Mouse (Mus musculus) thymus, postnatal 10 days (tissue): ENCODE measurements around the gene Lsm6.

ENCODE experiments used
- DNase-seq, 2 experiments: peaks; one replicate each; pipeline ENCODE4 v3.0.0; 2021; ENCODE audit warnings: low spot score in 2 of 2

Lsm6 gene

DNA sequence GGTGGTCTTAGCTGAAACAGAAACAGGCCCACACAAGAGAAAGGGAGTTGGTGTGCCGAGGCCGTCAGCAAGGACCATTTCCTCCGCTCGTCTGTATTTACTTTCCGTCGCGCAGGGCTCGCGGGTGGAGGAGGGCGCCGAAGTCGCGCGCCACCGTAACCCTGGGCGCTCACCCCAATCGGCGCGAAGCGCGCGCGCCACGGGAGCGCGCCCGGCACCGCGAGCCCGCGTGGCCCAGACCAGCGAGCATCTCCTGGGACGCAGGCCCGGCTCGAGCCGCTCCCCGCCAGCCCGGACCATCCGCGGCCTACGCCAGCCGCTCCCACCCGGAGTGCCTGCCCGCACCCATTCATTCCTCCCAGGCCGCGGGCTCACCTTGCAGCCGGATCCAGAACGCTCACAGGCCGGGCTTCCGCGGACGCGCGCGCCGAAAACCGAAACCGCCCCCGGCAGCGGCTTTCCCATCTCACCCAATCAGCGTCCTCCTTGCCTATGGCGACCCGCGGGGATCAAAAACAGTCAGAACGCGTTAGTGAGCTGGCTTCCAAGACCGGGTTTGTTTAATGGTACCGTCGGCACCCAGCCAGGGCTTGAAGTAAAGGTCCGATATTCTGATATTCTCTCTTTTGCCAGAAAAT lies at the start of gene Lsm6:
TSS of gene Lsm6 (minus strand) at position 468 of the 638 bp plus-strand sequence.
- DNase-seq: peak; percentile 96 to 99

DNA sequence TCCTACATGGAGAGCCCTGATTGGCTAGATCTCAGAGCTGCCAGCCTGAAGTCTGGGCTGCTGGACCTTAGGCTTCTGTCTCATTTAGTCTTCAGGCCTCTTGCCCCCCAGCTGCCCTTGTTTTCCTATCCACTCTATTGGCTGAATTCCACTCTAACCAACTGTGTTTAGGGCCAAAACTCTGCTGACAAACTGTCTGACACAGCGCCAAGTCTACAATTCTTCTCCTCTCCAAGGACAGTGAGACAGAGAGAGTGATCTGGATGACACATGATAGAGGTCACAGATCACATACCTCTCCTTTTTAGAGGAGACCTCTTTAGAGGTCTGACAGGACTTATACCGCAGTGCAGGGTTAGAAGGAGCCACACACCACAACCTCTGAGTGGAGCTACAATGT lies 46.1 kb upstream of the Lsm6 start:
- no peak for DNase-seq

DNA sequence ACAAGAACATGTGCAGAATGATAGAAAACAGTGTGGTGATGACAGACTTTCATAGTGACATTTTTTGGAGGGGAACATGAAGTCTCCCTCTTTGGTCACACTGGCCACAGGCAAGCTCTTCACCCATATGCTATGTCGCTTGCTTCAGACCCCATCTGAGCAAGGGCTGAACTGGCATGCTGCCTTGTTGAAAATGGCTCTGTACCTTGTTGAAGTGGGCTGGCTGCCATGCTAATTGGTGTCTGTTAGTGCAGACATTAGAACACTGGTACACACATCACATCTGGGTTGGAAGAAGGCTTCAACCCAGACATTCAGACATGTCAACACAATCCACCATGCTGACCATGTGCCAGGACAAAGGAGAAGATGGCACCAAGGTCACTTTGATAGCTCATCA lies 42.1 kb upstream of the Lsm6 start:
- DNase-seq: no peak

DNA sequence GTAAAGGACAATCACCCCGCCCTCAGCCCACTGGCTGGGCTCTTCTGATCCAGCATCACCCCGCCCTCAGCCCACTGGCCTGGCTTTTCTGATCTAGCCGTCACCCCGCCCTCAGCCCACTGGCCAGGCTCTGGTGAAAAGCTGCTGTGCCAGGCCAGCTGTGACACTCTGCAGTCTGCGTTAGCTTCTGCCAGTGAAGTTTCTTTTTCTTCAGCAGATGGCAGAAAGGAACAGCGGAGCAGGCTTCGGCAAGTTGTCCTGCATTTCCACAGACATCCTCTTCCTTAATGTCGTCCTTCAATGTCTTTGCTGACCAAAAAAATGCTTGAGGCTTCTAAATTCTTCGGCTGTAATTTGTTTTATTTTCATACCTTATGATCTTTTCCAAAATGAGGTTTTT lies 41.1 kb upstream of the Lsm6 start:
- DNase-seq: no peak

DNA sequence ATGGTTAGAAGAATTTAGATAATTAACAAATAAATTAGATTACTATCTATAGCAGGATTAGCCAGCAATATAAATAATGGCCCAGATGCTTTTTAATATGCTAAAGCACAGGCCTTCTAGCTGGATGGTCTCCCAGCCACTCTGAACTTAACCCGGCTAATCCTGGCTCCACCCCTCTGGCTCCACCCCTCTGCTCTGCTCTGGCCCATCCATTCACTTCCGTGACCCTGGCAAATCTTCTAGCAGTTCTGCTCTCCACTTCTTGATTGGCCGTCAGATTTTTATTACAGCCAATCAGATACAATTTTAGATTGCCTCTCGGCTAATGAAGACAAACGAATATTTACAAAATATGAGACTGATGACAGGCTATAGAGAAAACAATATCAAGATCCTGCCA lies 39.8 kb upstream of the Lsm6 start:
- DNase-seq: no peak

DNA sequence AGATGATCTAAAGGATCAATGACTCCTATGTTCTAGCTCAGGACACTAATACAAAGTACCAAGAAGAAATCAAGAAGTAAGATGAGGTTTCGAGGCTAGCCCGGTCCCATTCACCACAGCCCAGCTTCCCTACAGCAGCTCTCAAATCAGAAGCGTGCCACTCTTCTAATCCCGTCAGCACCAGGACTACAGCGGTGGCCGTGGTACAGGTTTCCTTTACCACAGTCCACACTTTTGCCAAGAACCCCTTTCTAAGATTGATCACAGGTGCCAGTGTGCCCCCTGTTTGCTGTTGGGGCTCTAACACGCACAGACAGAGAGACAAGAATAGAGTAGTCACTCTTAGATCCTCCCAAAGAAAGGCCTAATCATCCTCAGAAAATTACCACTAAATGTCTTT lies 36.5 kb upstream of the Lsm6 start:
- no peak for DNase-seq

DNA sequence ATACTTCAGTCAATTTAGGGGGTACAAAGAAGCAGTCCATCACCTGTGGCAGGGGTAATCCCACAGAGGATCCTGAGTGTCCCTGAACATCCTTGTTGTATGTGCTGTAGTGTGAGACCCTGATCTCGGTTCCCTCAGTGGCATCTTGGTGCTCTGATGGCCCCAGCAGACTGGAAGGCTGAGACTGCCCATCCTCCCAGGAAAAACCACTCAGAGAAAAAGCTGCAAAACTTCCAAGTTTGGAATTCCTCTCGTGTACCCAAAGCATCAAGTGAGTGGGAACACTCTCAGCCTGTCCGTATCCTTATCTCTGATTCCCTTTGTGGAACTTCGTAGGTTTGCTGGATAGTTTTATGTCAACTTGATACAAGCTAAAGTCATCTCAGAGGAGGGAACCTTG lies 31.3 kb upstream of the Lsm6 start:
- DNase-seq: no peak

DNA sequence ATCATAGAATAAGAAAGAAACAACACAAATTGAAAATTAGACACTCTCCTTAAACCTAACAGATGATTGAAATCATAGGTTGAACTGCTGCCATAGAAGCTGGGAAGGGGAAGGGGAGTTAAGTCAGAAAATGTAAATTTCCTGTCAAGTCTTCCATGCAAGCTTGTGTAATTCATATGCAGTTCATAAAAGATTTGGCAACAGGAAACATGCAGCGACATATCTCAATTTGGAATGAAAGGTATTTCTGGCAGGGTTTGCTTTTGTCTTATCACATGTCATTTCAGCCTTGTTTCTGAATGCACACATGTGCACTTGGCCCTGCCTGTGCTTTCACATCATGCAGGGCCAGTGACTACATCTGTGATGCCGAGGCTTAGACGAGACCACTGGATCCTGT lies 26.3 kb upstream of the Lsm6 start:
- no peak for DNase-seq

DNA sequence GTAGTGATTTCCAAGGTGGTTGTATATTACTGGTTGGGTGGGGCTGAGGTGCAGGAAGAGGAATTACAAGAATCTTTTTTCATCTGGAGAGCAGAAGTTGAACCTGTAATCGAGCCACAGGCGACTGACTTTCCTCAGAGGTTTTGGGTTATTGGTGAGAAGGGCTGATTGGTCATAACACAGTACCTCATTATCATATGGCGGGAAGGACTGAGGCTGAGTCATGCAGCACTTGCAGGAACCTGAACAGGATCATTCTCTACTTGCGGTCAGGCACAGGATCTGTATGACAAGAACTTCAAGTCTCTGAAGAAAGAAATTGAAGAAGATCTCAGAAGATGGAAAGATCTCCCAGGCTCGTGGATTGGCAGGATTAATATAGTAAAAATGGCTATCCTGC lies 23.6 kb upstream of the Lsm6 start:
- no peak for DNase-seq

DNA sequence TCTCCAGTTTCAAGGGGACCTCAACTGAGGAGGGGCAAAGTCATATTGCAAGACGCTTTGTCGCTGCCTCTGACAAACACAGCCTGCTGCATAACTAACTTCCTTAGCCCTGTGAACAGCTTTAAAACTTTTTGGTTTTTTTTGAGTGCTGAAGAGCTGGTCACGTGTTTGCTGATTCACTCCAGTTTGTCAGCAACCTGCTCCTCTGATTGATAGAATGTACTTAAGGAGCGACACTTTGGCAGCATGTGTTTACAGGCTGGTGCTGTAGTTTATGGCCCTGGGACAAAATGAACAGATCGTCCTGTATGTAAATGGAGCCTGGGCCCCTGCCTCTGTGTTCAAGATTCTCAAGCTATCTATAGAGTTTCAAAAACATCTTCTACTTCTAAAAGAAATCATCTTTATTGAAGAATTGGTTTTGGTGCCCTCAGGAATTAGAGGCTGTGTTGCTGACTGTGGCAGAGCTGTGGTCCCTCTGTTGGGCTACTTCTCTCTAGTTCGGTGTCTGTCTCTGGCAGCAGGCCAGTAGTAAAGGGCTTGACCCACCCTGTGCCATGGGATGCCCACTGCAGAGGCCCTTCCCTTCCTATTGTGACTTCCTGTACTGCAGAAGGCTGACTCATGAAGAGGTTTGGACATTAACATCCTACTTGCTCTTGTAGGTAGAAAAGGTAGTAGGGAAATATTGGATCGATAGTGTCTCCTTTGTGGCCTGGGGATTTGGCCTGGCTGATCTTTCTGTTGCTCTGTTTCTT lies 17.9 kb upstream of the Lsm6 start:
- no peak for DNase-seq

DNA sequence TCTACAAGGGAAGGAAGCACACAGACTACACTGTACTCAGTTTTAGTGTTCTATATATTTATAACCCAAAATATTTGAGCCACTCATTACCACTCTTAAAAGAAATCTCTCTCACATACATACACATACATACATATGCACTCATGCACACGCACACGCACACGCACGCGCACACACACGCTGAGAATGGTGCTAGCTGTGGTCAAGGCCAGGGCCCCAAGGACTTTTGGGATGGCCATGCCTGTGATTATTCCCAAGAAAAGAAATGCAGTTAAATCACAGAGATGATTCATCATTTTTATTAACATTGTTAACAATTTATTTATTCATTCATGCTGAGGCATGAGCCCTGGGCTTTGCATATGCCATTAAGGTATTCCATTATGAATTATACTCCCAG lies 15.2 kb upstream of the Lsm6 start:
- no peak for DNase-seq

DNA sequence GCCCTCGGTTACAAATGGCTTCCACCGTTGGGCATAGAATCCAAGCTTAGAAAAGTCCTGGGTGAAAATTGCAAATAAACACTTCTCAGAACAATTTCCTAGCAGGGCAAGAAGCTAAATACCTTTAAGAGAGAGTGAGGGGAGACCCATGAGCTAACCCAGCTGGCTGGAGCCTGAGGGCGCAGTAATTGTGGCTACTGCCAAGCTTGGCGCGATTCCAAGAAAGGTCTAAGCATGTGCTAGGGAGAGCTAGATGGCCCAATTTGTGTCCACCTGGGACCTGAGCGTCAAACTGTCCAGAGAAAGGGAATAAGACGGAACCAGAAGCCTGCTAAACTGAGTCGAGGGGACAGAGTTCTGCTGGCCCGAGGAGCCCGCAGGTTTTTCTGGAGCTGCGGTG lies 7.5 kb upstream of the Lsm6 start:
- no peak for DNase-seq

DNA sequence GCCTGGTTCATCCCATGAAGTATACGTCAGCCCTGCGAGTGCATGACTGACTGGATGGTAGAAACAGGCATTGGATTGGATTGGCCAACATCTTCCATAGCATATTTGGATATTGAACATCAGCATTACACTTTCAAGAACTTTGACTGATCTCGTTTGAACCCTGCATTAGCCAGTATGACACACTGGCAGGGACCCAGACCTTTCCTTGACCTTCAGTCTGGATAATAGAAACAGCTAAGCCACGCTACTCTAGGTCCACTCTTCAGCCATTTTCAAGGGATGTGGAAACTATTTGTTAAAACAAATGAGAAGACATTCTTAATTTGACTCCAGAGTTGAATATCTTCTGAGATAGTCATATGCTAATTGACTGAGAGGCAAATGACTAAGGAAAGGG lies 3.6 kb upstream of the Lsm6 start:
- DNase-seq: no peak

DNA sequence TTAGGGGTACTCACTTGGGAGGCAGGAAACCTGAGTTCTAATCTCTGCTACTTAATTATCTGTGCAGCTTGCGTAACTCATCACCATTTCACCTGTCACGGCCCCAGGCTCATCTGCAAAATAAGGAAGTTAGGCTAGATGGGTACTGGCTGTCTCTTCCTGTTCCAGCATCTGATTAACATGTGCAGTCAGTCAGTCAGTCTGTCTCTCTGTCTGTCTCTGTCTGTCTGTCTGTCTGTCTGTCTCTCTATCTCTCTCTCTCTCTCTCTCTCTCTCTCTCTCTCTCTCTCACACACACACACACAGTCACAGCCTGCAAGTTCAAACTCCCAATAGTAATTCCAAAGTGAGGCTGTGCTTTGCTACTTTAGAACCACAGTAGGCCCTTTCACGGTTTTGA lies 967 bp downstream of the Lsm6 start:
- DNase-seq: peak; percentile 7 to 9

DNA sequence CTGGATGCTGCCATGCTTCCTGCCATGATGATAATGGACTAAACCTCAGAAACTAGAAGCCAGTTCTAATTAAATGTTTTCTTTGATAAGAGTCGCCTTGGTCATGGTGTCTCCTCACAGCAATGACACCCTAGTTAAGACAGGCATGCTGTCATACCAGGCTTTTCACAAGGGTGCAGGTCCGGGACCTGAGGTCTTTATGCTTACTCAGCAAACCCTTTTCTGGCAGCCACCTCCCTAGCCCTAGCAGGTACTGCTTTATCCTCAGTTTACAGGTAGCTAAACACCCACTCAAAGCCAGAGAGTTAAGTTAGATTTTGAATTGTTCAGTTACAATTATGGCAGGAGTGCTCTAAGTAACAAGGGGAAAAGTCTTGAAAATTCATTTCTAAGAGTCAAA lies 6.2 kb downstream of the Lsm6 start:
- DNase-seq: no peak

DNA sequence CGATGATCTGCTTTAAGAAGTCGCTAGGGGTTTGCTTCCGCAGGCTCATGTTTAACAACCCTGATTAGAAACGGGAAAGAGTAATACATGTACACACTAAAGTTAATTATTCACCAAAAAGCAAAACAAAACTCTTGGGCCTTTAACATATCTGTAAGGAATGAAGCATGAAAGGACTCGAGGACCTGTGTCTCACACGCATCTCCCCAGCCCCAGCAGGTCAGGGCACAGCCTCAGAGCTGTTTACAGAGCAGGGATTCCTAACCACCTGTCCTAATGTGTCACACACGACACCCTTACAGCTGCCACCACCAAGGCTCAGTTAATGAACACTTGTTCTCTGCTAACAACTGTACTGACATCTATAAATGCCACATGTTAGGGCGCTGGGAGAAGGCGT lies 7.9 kb downstream of the Lsm6 start:
- DNase-seq: no peak

DNA sequence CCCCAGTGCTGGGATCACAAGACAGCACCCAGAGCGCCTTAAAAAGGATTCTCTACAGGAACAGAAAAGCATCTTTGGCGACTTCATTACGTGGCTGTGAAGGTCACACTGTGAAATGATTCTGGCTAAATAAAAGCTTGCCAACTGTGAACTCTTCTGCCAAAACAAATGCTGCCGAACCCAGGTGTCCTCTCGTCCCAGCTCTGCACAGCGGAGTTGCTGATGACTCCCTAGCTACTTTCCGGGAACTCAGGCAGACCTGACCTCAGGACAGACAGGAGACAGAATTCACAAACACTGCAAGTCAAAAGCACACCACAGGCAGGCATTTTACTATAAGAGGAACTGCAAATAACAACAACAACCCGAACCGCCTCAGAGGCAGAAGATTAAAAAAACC lies 8.5 kb downstream of the Lsm6 start:
- DNase-seq: no peak

DNA sequence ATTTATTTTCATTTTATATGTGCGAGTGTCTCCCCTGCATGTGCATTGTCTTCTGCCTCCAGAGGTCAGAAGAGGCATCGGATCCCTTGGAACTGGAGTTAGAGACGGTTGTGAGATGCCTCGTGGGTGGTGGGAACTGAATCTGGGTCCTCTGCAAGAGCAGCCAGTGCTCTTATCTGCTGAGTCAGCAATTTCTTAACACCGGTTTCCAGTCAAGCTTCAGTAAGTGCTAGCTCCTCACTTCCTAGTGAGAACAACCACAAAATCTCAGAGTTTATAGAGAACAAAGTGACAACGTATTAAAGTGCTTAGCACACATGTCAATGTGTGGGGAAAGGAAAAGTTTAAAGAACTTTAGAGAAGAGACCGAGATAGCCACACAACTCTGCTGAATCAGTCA lies 9.2 kb downstream of the Lsm6 start:
- DNase-seq: no peak

DNA sequence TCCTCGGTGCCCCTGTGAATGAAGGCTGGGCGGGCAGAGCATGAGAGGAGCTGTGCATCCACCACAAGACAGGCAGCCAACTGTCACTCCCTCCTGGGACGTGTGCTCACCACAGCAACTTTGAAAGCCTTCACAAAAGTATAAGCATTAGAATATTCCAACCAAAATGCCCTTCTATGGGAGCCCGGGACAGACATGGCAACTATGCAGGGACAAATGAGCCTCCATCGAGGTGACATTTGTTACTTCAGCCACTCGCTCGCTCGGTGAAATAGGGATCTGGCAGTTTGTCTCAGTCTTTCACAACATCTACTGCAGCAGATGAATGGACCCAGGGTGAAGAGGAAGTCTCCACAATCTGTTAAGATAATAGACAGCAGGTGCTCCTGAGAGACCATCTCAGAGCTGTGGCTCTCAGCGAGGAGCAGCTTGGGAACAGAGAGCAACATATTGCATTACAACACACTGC lies 10.7 kb downstream of the Lsm6 start:
- no peak for DNase-seq

DNA sequence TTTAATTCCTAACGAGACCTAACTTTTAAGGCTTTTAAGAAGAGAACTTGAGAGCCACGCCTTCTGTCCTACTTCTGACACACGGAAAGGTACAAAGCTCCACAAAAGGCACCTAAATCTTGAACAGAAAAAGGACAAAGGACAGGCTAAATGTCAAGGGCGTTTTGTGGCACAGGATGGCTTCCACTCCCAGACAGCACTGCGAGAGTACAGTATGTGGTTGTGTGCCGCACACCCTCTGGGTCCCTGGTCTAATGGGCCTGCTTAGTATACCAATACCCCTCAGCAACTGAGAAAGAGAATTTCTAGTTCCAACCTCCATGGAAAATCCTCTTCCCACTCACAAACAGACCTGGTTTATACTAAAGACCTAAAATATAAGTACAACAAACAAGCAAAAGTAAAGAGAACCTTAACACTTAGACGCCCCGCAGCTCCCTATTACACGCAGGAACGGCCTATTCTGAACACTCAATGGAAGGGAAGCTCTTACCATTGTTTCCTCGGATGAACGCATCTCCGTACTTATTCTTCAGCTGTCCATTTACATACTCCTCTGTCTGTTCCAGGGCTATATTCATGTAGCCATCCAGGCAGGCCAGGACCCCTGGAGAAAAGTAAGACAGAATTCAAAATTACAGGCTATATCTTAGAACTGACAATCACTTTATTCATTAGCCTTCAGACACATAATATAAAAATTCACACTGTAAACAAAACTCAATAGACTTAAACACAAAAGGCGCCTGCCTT lies 11.3 kb downstream of the Lsm6 start:
- DNase-seq: no peak

DNA sequence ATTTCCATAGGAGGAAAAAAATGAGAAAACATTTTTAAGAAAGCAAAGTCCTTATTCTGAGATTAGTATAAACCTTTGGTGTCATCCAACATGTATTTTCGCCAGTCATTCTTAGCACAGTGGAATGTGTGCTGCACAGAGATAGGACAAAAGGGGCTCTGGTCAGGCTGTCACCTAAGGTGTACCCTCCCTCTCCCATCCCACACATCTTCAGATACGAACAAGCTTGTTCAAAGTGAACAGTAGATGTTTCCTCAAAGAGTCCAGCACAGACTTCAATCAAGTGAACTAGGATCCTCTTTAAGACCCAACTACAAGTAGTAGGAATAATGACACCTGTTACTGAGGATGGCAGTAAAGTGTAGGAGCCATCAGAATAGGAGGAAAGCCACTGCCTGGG lies 12.1 kb downstream of the Lsm6 start:
- DNase-seq: no peak

DNA sequence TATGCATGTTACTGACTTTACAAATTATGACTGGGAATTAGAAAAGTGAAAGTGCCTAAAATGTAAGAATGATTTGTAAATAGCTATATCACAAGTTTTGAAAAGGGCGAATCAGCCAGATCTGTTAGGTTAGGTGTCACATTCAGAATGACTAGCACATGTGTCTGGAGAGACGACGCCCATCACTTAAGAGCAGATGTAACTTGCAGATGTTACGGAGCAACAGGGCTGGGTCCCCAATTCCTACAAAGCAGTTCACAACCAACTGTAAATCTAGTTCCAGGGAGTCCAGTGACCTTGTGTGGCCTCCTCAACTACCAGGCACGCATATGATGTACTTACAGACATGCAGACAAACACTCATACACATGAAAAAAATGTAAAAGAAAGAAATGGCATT lies 12.5 kb downstream of the Lsm6 start:
- DNase-seq: no peak

DNA sequence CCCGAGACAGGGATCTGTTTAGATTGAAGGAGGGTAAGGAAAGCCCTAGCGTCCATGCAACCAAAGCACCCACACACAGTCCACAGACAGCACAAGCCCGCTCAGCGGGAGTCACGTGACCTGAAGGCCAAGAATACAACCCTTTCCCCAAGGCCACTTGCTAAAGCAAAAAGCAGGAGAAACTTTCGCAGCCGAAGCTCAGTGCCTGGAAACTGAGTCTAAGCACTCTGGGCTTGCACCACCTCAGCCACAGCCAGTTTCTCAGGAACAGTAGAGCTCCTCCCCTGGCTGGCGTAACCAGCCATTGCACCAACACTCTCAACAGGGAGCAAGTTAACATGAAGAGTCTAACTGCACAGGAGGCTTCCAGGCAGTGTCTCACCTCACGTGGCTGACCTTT lies 13.7 kb downstream of the Lsm6 start:
- DNase-seq: no peak
